In genomic region chr6:88731991-88732390, GRCm38 (mm10) we compare ENCODE assay signal across 9 mouse cellular contexts. TPM values are rescaled to one million over a fixed set of nuclear protein-coding genes. Genes with fewer than 3 reads are reported as not detected.
DNase-seq lines count a peak whose midpoint lies in the region; ATAC-seq and TF ChIP-seq lines count a peak whose summit lies in the region.
"Had no signal": no experiment of that assay in that cellular context is flagged by ENCODE, and none has a peak within 500 bp of the region (broad histone marks: within the 10 kb centered on the region; RNA-seq: fewer than 3 reads in every experiment).

No protein-coding gene starts in this region.

- TF ChIP-seq CTCF in layer of hippocampus, adult 2 months (conservative IDR thresholded peaks at IDR 0.05), result no peak

- peaks cover 100% of the 10 kb centered on the region for H3K4me1 ChIP-seq in liver, embryonic 13.5 days (replicated peaks)
- H3K4me1 ChIP-seq in intestine, embryonic 16.5 days (ENCODE audit: control insufficient read depth, insufficient read depth, low read length), result peaks cover 28% of the 10 kb centered on the region

- WGBS in liver, embryonic 13.5 days (ENCODE audit: insufficient replicate concordance), result 75% methylated on average over 3 of the region's 3 CpGs
- WGBS in intestine, embryonic 16.5 days, result 76% methylated on average over 3 of the region's 3 CpGs

- ATAC-seq in liver, embryonic 13.5 days (ENCODE audit: low read depth), result no peak
- ATAC-seq in intestine, embryonic 16.5 days, result no peak

- no peak overlapping the region for H3K4me3 ChIP-seq in layer of hippocampus, adult 2 months
- peak overlapping the region; percentile 24 for H3K4me3 ChIP-seq in liver, embryonic 13.5 days (replicated peaks)
- no peak overlapping the region for H3K4me3 ChIP-seq in intestine, embryonic 16.5 days (ENCODE audit: low read length)

- DNase-seq in layer of hippocampus, adult 2 months (ENCODE audit: low spot score in 2 of 2), result no peak
- DNase-seq in layer of hippocampus, postnatal 14 days (ENCODE audit: low spot score in 2 of 2), result no peak
- DNase-seq in brain, adult 2 months (ENCODE audit: low read depth, low spot score), result peak; percentile 94
- DNase-seq in gastrocnemius, postnatal 4 days (ENCODE audit: low spot score in 2 of 2), result peak; percentile 42 to 63
- no peak for DNase-seq in liver, embryonic 13.5 days
- DNase-seq in left cerebral cortex, postnatal 25 days (ENCODE audit: low spot score in 2 of 2), result no peak
- DNase-seq in frontal cortex, postnatal 25 days (ENCODE audit: low spot score in 2 of 2), result no peak

- no peaks in the 10 kb centered on the region for H3K9me3 ChIP-seq in liver, embryonic 13.5 days (replicated peaks)
- no peaks in the 10 kb centered on the region for H3K9me3 ChIP-seq in intestine, embryonic 16.5 days (ENCODE audit: control insufficient read depth, low read length)
- H3K9me3 ChIP-seq: G1E had no signal

- peak overlapping the region; percentile 70; the same call in 1 of the 2 replicates for H3K27ac ChIP-seq in layer of hippocampus, adult 2 months
- peak overlapping the region; percentile 98 for H3K27ac ChIP-seq in liver, embryonic 13.5 days
- H3K27ac ChIP-seq in intestine, embryonic 16.5 days (ENCODE audit: low read length), result no peak overlapping the region

- H3K27me3 ChIP-seq in liver, embryonic 13.5 days, result no peaks in the 10 kb centered on the region
- no peaks in the 10 kb centered on the region for H3K27me3 ChIP-seq in intestine, embryonic 16.5 days (replicated peaks; ENCODE audit: control insufficient read depth, insufficient read depth, low read length)

- peak overlapping the region; percentile 62 for H3K4me2 ChIP-seq in liver, embryonic 13.5 days
- no peak overlapping the region for H3K4me2 ChIP-seq in intestine, embryonic 16.5 days (ENCODE audit: low read depth, low read length)

- peak overlapping the region; percentile 65 for H3K9ac ChIP-seq in liver, embryonic 13.5 days
- H3K9ac ChIP-seq in intestine, embryonic 16.5 days (ENCODE audit: low read depth, low read length), result no peak overlapping the region

- peaks cover 66% of the 10 kb centered on the region for H3K36me3 ChIP-seq in liver, embryonic 13.5 days
- H3K36me3 ChIP-seq in intestine, embryonic 16.5 days (ENCODE audit: control insufficient read depth, insufficient read depth, low read length), result no peaks in the 10 kb centered on the region
- H3K36me3 ChIP-seq: G1E had no signal

- intact Hi-C loops in left cerebral cortex, postnatal 25 days (cut with DNase I), result loop anchor here (5.0 kb wide), 1 partner anchor 80 kb away; no protein-coding TSS in a partner anchor

RNA-seq across cellular contexts. Expression of gene Mgll, which starts 7.8 kb away (rescaled TPM):
- total RNA-seq in layer of hippocampus, adult 2 months (2021), result 100 to 1,000 TPM; 178 to 182 TPM
- 100 to 1,000 TPM; 174 to 186 TPM for total RNA-seq in layer of hippocampus, postnatal 14 days (2021)
- 10 to 100 TPM; 70.3 to 74.3 TPM for total RNA-seq in gastrocnemius, postnatal 4 days (2021)
- 66.8 and 68.8 TPM in 2 replicates for polyA plus RNA-seq in liver, embryonic 13.5 days (2015; fragmentation: Nextera tagmentation; extraction: Ambion mirVana)
- polyA plus RNA-seq in intestine, embryonic 16.5 days (2015; fragmentation: Nextera tagmentation; extraction: Ambion mirVana), result 73.3 and 82.8 TPM in 2 replicates
- total RNA-seq in left cerebral cortex, postnatal 25 days (2021), result 100 to 1,000 TPM; 185 to 205 TPM

Comparison
In these comparisons a context has a peak if more than half of its experiments do, and no peak if none do; other contexts are left out.
1. DNase-seq: peak in brain, adult 2 months (single experiment) and gastrocnemius, postnatal 4 days (2 of 2); none in layer of hippocampus, adult 2 months (0 of 2), layer of hippocampus, postnatal 14 days (0 of 2), liver, embryonic 13.5 days (single experiment), left cerebral cortex, postnatal 25 days (0 of 2) and frontal cortex, postnatal 25 days (0 of 2).